Mouse (Mus musculus): ENCODE measurements around the gene Iyd.

Gene Iyd

GRCm38 (mm10) chr10:3511401-3511800, 28.6 kb upstream of the Iyd start:
- Histone ChIP-seq H3K4me3 (replicated peaks; ENCODE audit: low read length) (no peak overlapping the region), H3K9me3 (ENCODE audit: low read length) (peaks cover 47% of the 10 kb centered on the region), H3K4me1 (replicated peaks; ENCODE audit: low read depth, low read length) (no peaks in the 10 kb centered on the region), H3K36me3 (ENCODE audit: insufficient read depth, low read length) (no peaks in the 10 kb centered on the region), H3K27me3 (ENCODE audit: insufficient read depth, low read length) (no peaks in the 10 kb centered on the region)
- TF ChIP-seq POU5F1 (IDR thresholded peaks at IDR 0.05; ENCODE audit: borderline replicate concordance, low read length) (no peak), CTCF (conservative IDR thresholded peaks at IDR 0.05; ENCODE audit: low read length) (no peak), NANOG (IDR thresholded peaks at IDR 0.05; ENCODE audit: borderline replicate concordance, low read length) (no peak)

DNA sequence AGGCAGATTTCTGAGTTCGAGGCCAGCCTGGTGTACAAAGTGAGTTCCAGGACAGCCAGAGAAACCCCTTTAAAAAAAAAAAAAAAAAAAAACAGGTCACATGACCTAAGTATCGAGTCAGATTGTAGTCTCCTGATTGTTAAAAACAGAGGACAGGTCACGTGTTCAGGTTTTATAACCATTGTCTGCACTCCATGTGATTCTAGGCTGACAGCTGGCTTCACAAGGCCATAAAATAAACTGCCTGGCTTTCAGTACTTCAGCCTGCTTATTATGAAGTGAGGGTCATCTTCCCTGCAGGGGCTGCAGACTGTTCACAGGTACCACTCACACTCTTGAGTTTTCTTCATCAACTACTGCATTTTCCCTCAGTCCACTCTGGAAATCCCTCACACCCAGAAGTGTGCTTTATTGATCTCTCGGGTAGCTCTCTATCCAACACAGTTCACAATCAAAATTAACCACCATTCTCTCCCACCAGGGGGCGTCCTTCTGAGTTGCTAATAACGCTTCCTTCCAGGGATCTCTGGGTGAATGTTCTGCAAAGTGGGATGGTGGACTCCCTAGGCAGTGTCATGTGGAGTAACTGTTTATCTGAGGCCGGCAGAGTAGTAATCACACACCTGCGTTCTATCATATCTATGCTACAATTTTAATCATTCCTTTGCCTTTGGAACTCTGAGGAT, 27.3 kb upstream of the Iyd start:
- Histone ChIP-seq H3K4me1 (replicated peaks; ENCODE audit: low read depth, low read length) (no peaks in the 10 kb centered on the region), H3K9me3 (ENCODE audit: low read length) (peaks cover 51% of the 10 kb centered on the region), H3K4me3 (replicated peaks; ENCODE audit: low read length) (no peak overlapping the region)

DNA sequence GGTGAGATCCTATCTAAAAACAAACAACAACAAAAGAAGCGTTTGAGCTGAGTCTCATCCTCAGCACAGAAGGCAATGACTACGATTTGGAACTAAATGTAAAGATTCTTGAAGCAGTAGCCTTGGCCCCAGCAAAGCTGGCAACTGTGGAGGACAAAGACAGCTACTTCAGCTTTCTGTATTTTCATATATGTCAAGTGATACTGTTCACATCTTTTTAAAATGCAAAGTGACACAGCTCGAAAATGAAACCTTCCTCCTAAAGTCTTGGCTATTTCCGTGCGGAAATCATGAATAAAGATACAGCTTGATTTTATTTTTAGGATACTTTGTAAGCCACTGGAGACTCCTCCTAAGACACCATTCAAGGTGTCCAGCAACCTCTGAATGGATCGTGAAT, 26.1 kb upstream of the Iyd start:
- no peaks in the 10 kb centered on the region for H3K36me3 ChIP-seq (ENCODE audit: insufficient read depth, low read length)
- no peak overlapping the region for H3K4me3 ChIP-seq (replicated peaks; ENCODE audit: low read length)
- no peaks in the 10 kb centered on the region for H3K4me1 ChIP-seq (replicated peaks; ENCODE audit: low read depth, low read length)
- no peaks in the 10 kb centered on the region for H3K27me3 ChIP-seq (ENCODE audit: insufficient read depth, low read length)
- no peak for TF ChIP-seq CTCF (conservative IDR thresholded peaks at IDR 0.05; ENCODE audit: low read length)
- no peak for TF ChIP-seq POU5F1 (IDR thresholded peaks at IDR 0.05; ENCODE audit: borderline replicate concordance, low read length)
- no peak for TF ChIP-seq NANOG (IDR thresholded peaks at IDR 0.05; ENCODE audit: borderline replicate concordance, low read length)
- peaks cover 60% of the 10 kb centered on the region for H3K9me3 ChIP-seq (ENCODE audit: low read length)

More for the DNA sequence above, 27.3 kb upstream of the Iyd start:
- Histone ChIP-seq H3K36me3 (ENCODE audit: insufficient read depth, low read length) (no peaks in the 10 kb centered on the region), H3K27me3 (ENCODE audit: insufficient read depth, low read length) (no peaks in the 10 kb centered on the region)
- TF ChIP-seq NANOG (IDR thresholded peaks at IDR 0.05; ENCODE audit: borderline replicate concordance, low read length) = no peak
- TF ChIP-seq CTCF (conservative IDR thresholded peaks at IDR 0.05; ENCODE audit: low read length) = 0 out of 2 replicates have a peak, but pooled peaks have one; percentile 15

- Histone ChIP-seq H3K36me3 (ENCODE audit: insufficient read depth, low read length) (no peaks in the 10 kb centered on the region), H3K4me1 (replicated peaks; ENCODE audit: low read depth, low read length) (no peaks in the 10 kb centered on the region), H3K9me3 (ENCODE audit: low read length) (peaks cover 67% of the 10 kb centered on the region), H3K4me3 (replicated peaks; ENCODE audit: low read length) (no peak overlapping the region), H3K27me3 (ENCODE audit: insufficient read depth, low read length) (no peaks in the 10 kb centered on the region)
- TF ChIP-seq POU5F1 (IDR thresholded peaks at IDR 0.05; ENCODE audit: borderline replicate concordance, low read length) (no peak), NANOG (IDR thresholded peaks at IDR 0.05; ENCODE audit: borderline replicate concordance, low read length) (no peak), CTCF (conservative IDR thresholded peaks at IDR 0.05; ENCODE audit: low read length) (no peak)
Measured at GRCm38 (mm10) chr10:3514634-3515033, 25.4 kb upstream of the Iyd start.

GRCm38 (mm10) chr10:3516442-3516841, 23.6 kb upstream of the Iyd start:
- Histone ChIP-seq H3K4me1 (replicated peaks; ENCODE audit: low read depth, low read length) (no peaks in the 10 kb centered on the region), H3K36me3 (ENCODE audit: insufficient read depth, low read length) (no peaks in the 10 kb centered on the region), H3K9me3 (ENCODE audit: low read length) (peaks cover 80% of the 10 kb centered on the region), H3K4me3 (replicated peaks; ENCODE audit: low read length) (no peak overlapping the region), H3K27me3 (ENCODE audit: insufficient read depth, low read length) (no peaks in the 10 kb centered on the region)
- no peak for TF ChIP-seq CTCF (conservative IDR thresholded peaks at IDR 0.05; ENCODE audit: low read length)

DNA sequence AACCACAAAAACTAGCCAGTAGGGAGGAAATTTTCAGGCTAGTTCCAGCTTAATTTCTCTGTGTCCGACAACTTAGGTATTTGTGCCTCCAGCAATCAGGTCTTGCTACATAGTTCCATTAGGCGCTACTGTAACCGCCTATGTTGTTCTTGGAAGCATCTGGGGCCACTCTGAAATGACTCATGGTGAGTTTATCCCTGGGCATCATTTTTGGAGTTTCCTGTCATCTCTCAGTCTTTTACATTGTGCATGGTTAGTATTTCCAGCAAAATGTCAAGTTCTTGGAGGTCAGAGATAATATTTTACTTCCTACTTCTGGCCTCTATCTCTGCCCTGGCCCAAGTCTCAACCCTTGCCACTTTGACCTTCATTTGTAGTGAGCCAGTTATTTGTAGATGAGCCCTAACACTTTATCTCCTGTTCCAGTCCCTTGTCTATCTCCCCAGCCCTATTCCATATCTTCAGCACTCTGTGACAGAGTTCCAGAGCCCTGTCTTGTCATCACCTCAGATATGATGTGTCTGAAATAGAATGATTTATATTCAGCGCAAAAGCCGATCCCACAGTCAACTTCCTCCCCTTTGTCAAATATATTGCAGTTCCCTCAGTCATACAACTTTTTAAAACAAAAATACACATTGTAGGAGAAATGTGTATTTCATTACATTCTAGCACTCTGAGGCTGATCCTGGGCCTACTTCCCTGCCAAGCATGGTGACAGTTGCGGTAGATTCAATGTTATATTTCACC, 16.8 kb upstream of the Iyd start:
- H3K4me3 ChIP-seq (replicated peaks; ENCODE audit: low read length) = no peak overlapping the region
- H3K36me3 ChIP-seq (ENCODE audit: insufficient read depth, low read length) = no peaks in the 10 kb centered on the region
- no peaks in the 10 kb centered on the region for H3K4me1 ChIP-seq (replicated peaks; ENCODE audit: low read depth, low read length)
- no peak for TF ChIP-seq NANOG (IDR thresholded peaks at IDR 0.05; ENCODE audit: borderline replicate concordance, low read length)
- no peak for TF ChIP-seq POU5F1 (IDR thresholded peaks at IDR 0.05; ENCODE audit: borderline replicate concordance, low read length)
- no peak for TF ChIP-seq CTCF (conservative IDR thresholded peaks at IDR 0.05; ENCODE audit: low read length)
- H3K27me3 ChIP-seq (ENCODE audit: insufficient read depth, low read length) = no peaks in the 10 kb centered on the region
- H3K9me3 ChIP-seq (ENCODE audit: low read length) = peaks cover 25% of the 10 kb centered on the region

DNA sequence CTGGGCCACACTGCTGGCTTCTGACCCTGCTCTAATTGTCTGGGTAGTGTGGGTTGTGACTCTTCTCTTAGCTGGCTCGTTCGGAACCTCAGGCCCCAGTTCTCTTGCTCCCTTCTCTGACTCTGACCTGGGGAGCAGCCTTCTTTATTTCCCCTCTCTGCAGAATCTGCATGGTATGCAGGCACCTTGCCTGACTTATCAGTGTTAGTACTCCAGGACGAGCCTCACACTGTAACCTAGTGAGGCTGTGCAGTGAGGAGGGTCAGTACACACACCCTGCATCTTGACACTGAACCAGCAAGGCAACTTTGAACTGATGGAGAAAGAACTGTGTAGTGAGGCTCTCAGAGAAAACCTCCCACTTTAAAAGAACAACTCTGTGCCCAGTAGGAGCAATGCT, 15.5 kb upstream of the Iyd start:
- H3K4me1 ChIP-seq (replicated peaks; ENCODE audit: low read depth, low read length) = no peaks in the 10 kb centered on the region
- TF ChIP-seq POU5F1 (IDR thresholded peaks at IDR 0.05; ENCODE audit: borderline replicate concordance, low read length) = no peak
- no peak for TF ChIP-seq CTCF (conservative IDR thresholded peaks at IDR 0.05; ENCODE audit: low read length)
- TF ChIP-seq NANOG (IDR thresholded peaks at IDR 0.05; ENCODE audit: borderline replicate concordance, low read length) = no peak
- H3K9me3 ChIP-seq (ENCODE audit: low read length) = peaks cover 14% of the 10 kb centered on the region
- no peaks in the 10 kb centered on the region for H3K27me3 ChIP-seq (ENCODE audit: insufficient read depth, low read length)
- H3K4me3 ChIP-seq (replicated peaks; ENCODE audit: low read length) = no peak overlapping the region
- no peaks in the 10 kb centered on the region for H3K36me3 ChIP-seq (ENCODE audit: insufficient read depth, low read length)

- Histone ChIP-seq H3K4me3 (replicated peaks; ENCODE audit: low read length) (no peak overlapping the region), H3K9me3 (ENCODE audit: low read length) (0 out of 2 replicates have a peak, but pooled peaks cover 5% of the 10 kb centered on the region), H3K27me3 (ENCODE audit: insufficient read depth, low read length) (no peaks in the 10 kb centered on the region), H3K4me1 (replicated peaks; ENCODE audit: low read depth, low read length) (no peaks in the 10 kb centered on the region), H3K36me3 (ENCODE audit: insufficient read depth, low read length) (no peaks in the 10 kb centered on the region)
- TF ChIP-seq POU5F1 (IDR thresholded peaks at IDR 0.05; ENCODE audit: borderline replicate concordance, low read length) = no peak
- TF ChIP-seq CTCF (conservative IDR thresholded peaks at IDR 0.05; ENCODE audit: low read length) = no peak
- no peak for TF ChIP-seq NANOG (IDR thresholded peaks at IDR 0.05; ENCODE audit: borderline replicate concordance, low read length)
Measured at GRCm38 (mm10) chr10:3525420-3526019, 14.5 kb upstream of the Iyd start.

All from E14TG2a.4 (cell line).